Mouse (Mus musculus) bone marrow, adult 2 months (tissue): ENCODE data around the gene 1700086D15Rik.

ENCODE experiments used
- CTCF ChIP-seq: fragments of 200-500 bp; IDR thresholded peaks from 2 replicates; pipeline ENCODE4 v1.5.1; 2011; ENCODE audit warnings: low read length, control low read depth; ENCODE audit not compliant: control insufficient read depth, insufficient read depth
- POLR2A ChIP-seq: fragments of 200-500 bp; IDR thresholded peaks from 2 replicates; pipeline ENCODE4 v1.6.1; 2011; ENCODE audit warnings: low read depth, mild to moderate bottlenecking, control low read depth, low read length, borderline replicate concordance; ENCODE audit not compliant: control insufficient read depth

DNA sequence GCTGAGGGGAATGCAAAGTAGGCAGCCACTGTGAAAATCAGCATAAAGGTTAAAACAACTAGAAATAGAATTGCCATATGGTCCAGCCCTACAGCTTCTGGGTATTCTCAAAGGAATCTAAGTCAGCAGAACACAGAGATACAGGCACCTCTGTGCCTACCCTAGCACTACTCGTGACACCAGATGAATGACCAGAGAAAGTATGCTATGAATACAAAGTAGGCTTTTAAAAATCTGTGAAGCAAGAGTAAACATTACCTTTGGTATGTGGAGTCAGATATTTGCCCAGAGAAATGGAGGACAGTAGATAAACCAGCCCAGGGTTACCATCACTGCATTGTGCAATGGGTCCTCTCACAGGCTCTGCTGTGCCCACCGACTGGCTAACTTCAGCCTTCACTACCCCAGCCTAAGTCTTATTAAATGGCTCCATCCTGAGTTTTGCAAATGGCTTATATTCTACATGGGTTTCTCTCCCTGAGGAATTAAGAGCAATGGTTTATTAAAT lies 22.5 kb downstream of the 1700086D15Rik start:
- TF ChIP-seq POLR2A, result no peak
- no peak for TF ChIP-seq CTCF
